Mouse (Mus musculus): ENCODE results near the gene Rraga.

DNA sequence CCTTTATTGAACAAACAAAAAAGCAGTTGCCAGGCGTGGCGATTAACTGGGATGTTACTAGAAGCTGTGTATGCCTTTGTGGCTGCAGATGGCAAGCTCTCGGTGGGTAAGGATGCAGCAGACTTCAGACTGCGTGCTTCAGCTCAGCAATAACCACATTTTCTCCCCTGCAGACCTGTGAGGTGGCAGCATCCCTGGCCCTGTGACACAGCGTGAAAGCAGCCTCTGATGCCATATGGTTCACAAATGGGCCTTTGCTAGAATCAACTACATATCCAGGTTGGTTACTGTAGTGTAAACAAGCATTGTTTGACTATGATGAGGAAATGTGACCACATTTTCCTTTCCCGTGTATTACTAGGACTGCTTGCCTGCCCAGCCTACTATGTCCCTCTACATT is 46.3 kb upstream of the Rraga start:
- TF ChIP-seq CTCF (IDR thresholded peaks at IDR 0.05; ENCODE audit: control insufficient read depth, insufficient read depth, low read length): no peak
- TF ChIP-seq POLR2A (IDR thresholded peaks at IDR 0.05; ENCODE audit: borderline replicate concordance, control insufficient read depth, low read depth, low read length): no peak
